Mouse (Mus musculus) cerebellum, adult 9-11 months (tissue): ENCODE data around the gene Gatb.

Source experiments
- DNase-seq: peaks from one replicate; pipeline ENCODE4 v3.0.0; 2022

Gatb gene

DNA sequence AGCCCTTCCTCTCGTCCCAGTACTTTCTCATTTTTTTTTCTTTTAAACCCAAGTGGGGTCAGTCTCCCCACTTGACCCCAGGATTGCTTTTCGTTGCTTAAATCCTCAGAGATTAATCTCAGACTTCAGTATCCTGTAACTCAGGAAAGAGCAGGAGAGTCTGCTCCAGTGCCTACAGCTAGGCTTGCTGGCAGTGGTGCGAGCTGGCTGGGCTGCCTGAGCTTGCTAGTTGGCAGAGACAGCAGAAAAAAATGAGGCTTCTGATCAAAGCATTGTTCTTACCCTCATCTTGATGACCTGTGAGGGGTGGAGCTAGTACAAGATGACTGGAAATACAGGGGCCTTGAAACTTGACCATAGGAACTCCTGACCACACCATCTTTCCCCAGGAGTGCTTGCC lies 20.5 kb downstream of the Gatb start:
- DNase-seq = no peak

DNA sequence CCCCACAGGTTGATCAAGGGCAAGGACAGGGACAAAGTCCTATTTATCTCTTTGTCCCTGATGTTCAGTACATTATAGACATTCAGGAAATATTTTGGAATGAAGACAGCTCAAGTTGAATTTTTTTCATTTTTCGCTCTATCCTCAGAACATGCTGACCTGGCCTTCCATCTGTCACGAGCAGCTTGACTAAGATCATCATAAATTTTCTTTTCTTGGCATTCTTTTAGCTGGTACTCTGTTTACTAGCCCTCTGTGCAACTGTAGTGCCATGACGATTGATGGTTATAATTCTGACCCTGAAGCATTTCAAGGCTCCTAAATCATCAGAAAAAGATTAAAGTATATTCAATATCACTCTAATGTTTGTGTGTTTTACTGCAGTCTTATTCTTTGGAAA lies 25.6 kb downstream of the Gatb start:
- no peak for DNase-seq

DNA sequence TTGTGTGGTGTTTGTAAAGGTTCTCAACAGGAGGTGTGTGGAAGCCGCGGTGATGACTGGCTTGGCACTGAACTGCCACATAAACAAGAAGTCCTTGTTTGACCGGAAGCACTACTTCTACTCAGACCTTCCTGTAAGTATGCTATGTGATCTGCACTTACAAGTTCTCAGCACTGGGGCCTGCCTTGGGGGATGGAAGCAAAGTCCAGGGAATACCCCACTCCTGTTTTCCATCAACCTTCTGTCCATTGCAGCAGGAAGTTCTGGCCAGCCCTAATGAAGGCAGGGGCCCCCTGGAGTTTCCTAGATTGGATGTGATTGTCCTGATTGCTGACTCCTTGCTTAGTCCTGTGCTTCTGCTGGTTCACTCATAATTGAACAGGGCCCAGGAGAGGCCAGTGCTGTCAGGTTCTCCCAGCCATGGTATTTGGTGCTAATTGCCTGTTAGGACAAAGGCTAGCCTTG lies 28.0 kb downstream of the Gatb start:
- peak; percentile 73 for DNase-seq

DNA sequence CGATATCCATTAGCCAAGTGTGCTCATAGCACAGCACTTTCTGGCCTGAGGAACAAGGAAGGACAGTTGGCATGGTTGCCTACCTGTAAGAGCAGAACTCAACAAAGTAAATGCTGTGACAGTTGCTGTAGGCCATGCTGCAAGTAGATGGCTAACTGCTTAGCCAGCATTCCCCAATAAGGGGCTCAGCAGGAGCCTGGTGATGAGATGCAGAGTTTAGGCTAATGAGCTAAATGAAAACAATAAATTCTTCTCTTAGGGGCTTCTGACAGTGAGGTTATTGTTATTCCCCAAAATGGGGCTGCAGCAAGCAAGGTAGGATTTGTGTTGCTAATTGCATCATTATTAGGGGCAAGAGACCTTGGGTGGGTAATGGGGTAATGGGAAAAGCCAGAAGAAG lies 29.9 kb downstream of the Gatb start:
- DNase-seq = no peak

DNA sequence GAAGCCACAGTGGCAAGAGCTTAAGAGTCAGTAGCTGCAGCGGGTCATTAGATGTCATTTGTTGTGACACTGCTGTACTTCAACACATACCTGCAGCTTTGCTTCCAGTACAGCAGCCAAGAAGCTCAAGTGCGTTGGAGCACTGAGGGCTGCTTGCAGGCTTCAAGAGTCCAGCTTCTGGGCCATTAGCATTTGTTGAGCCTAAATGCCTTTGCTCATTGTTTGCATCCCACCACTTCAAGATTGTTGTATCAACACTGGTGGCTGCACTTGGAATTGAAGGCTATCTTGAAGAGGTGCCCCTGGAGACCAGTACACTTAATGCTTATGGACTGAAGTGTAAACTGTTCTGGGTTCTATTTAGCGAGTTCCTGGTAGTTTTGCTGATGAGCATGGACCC lies 33.0 kb downstream of the Gatb start:
- DNase-seq = no peak

DNA sequence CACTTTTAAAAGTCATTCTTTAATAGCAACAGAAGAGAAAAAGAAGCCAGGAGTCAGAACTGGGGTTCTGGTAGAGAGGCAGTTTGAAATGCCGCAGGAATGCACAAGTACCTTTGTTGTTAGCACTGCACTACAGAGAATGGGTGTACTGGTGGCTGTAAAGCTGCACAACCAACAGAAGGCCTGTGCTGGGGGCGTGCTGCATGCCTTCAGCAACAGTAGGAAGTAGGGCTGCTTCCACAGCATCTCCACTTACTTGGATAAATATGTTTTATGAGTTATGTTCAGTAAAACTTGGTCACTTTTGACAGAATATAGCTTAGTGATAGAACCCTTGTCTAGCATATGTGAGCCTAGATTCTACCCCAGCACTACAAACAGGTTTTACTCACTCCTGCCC lies 33.8 kb downstream of the Gatb start:
- DNase-seq = no peak

DNA sequence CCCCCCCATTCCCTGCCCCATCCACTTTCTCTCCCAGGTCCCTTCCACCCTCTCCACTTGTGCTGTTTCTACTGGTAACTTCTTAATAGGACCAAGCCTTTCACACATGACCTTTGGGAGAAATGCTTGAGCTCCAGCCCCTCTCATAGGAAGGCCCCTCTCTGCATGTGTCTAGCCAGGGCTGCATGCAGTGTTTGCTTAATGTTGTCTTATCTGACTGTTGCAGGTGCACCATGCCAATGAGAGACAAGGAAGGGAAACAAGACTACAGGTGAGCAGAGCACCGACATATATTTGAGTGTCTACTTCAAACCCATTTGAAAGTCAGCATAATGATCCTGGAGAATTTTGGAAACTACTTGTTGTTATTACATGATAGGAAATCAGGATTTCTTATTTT lies 42.5 kb downstream of the Gatb start:
- DNase-seq = no peak

DNA sequence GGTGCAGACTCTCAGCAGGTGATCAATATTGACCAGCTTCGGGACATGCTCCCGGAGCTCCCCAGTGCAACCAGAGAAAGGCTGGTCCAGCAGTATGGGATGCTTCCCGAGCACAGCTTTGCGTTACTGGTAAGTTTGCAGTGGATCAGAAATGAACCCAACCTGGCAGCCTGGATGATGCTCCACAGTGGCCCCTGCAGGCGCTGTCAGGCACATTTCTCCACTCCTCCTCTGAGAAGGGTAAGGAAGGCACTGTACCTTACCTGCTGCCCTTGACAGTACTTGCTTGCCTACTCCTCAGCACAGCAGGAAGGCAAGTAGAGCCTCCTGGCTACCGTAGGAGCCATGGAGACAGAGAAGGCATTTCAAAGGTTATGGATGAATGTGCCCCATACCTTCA lies 45.0 kb downstream of the Gatb start:
- peak; percentile 44 for DNase-seq

DNA sequence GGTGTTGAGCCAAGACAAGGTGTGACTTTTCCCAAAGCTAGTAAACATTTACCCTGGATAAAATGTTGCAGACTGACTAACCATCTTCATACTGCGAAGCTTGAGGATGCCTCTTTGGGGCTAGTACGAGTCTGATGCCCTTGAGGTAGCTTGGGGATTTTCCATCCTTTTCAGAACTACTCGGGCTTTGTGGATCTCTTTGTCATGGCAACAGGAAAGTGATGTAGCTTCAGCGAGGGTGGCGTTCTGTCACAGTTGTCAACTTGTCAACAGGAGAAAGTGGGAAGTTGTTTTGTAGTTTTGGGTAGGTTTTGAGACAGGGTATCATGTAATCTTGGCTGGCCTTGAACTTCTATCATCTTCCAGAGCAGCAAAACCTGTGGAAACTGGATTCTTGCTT lies 45.4 kb downstream of the Gatb start:
- DNase-seq = no peak

DNA sequence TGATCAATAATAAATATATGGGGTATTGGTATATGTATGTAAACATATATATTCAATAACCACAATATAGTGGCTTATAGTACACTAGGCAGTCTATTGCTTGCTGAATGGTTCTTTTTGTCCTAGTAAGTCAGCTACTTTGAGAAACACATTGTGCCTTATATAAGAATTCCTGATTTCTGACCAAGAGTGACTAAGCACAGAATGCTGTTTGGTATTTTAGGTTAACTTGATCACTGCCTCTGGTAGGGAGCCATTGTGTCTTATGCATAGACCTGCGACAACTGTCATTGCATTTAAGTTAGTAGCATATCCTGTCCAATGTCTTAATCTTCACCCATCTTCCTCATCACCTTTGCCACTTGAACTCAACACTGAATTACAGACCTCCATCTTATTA lies 45.8 kb downstream of the Gatb start:
- no peak for DNase-seq

DNA sequence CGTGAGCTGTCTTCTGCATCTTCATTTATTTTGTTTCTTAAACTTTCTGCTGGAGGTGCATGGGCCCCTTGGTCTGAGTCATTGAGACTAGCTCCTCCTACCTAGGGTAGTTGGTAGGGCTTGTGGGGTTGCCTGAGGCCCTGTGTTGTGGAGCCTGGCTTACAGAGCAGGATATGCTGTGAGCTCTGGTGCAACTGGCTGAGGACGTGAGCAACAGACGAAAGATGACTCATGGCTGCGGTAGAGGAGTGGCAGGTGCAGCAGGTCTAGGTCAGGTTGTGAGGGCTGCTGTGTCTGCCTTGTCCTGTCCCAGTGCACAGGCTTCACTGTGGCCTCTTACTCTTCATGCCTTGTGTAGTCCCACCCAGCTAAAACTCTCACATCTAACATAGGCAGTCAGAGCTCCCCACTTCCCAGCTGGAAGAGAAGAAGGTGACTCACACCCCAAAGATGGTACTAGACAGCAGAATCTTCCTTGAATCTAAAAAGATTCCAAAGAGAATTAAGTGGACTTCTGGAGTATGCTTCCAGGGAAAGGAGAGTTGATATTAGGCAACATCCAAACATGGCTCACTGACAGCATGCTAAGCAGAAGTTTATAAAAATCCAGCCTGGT lies 56.1 kb downstream of the Gatb start:
- DNase-seq = no peak

DNA sequence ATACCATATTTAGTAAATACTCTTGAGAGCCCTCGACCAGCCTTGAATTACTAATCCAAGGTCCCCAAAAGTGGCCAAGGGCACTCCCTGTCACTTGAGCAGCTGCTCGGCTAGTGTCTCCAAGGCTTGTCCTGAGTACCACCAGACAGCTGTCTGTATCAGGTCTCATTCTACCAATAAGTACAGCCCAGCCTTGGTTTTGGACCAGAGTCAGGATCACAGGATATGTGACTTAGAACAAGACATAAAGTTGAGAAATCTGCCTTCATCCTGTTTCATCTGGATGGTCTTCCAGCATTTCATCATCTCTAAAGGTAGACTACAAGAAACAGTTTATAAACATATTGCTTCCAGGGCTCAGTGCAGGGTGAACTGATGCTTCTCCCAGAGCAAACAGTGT lies 59.8 kb downstream of the Gatb start:
- DNase-seq = no peak

DNA sequence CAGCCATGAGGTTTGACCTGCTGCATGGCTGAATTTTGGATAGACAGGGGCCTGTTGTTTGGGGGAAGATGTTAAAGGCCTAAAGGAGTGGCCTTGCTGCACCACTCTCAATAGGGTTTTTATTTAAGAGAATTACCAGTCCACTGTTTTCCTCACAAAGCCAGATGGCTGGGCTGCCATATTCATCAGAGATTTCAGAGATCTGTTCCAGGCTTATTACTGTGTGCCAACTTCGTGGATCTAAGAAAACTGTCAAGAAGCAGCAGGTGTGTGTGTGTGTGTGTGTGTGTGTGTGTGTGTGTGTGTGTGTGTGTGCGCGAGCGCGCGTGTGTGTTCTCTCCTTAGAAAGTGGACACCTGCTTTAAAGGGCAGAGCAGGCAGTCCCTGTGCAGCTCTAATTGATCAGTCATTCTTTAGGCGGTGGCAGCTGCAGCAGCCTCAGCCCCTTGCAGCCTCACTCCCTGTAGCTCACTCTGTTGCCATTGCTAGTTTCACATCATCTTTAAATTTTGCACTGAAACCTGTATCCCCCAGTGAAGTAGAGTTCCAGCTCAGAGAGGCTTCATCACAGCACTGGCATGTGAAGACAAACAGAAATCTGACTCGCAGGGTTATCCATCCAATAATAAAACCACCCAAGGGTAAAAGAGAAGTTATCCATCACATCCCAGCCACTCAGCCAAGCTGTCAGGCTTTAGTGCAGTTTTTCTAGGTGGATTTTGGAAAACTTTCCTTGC lies 60.6 kb downstream of the Gatb start:
- no peak for DNase-seq

DNA sequence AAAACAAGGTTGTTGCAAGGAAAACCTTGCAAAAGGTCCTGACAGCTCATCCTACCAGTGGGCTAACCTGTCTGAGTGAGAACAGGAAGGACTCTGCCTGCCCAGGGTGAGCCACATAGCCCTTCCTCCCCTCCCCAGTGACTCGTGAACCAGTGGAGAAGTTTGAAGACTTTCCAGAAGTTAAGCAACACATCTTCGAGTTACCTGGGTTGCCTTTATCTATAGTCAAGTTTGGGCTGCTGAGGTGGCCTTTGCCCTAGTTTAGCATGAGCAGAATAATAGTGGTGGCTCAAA lies 61.2 kb downstream of the Gatb start:
- no peak for DNase-seq

DNA sequence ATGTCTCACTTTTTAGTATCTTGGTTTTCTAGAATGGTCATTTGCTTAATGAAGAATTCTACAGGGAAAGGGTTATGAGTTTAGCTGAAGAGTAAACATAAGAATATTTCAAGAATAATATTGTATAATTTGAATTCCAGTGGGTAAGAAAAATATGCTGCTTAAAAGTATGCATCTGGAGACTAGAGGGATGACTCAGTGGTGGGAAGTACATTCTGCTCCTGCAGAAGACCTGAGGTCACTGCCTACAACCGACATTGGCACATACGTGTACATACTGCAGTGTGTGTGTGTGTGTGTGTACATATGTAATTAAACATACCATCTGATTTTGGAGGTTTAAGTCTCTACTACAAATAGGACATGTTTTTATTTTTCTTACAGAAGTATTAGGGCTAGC lies 61.7 kb downstream of the Gatb start:
- no peak for DNase-seq

DNA sequence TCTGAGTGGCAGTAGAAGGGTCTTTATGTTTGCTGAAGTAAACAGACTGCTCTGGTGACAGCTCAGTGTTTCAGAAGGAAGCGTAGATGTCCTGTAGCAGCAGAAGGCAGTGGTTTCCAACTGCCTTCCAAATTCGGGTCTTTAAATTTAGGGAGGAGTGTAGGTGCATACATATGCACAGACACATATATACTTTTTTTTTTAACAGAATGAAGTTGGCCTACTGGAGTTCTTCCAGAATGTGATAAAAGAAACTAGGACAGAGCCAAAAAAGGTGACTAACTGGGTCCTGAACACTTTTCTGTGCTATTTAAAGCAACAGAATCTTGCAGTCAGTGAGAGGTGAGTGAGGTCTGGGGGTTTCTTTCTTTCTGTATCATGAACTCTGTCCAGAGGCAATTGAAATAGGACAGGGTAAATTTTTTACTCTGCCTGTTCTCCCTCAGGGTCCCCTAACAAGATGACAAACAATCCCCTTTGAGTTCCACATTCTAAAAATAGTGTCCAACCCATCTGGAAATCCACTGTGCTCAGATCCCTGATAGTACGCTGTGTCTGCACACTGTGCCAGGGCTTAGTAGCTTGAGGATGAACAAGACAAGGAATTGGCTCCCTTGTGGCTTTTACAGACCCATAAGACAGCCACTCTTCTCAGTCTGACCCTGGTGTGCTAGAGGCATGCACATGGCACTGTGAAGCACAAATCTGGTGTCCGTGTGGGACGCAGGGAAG lies 63.0 kb downstream of the Gatb start:
- DNase-seq = no peak

DNA sequence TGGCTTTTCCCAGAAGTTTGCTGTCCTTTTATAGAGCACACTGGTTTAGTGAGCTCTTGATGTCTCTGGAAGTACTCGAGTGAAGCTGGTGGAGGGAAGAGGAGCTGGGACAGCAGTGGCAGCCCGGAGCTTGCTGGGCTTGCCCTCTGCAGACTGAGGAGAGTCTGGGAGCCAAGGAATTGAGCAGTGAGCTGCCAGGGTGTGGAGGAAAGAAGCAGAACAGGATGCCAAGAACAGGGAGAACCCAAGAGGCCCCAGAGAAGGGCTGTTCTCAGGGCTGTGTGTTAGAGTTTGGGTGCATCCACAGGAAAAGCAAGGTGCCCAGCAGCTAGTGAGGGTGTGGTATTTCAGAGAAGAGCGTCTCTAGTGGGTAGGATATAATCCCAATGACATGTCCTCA lies 67.8 kb downstream of the Gatb start:
- no peak for DNase-seq

DNA sequence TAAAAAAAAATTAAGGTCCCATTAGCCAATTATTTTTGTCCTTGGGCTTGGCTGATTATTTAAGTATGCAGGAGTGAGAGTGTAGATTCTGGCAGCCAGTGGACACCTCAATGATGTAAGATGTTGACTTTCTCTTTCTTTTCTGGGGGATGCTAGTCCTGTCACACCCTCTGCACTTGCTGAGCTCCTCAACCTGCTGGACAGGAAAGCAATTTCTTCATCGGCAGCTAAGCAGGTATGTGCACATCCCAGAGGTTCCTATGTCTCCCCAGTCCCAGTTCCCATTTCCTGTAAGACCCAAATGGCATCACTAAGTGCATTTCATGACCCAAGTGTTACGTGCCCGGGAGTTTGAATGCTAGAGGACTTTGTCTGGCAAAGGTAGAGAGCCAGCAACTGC lies 70.9 kb downstream of the Gatb start:
- DNase-seq = no peak

DNA sequence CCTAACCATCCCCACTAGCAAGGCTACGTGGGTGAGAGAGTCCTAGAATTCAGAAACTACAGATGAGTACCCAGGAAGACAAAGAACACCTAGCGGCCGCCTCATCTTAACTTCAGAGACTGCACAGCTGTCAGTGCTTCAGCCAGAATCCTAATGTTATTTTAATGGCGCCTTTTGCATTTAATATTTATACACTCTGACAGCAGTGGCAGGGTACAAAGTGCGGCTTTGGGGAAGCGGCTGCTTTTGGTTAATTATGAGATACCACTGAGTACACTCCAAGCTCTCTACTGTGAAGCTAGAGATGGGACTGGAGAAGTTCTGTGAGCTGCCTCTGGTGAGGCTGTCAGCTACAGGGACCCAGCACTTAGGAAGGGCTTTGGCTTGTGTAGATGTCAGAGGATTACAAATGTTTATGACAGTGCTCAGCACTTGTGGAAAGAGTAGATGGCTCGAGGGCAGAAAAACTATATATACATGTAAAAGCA lies 71.6 kb downstream of the Gatb start:
- DNase-seq = no peak

DNA sequence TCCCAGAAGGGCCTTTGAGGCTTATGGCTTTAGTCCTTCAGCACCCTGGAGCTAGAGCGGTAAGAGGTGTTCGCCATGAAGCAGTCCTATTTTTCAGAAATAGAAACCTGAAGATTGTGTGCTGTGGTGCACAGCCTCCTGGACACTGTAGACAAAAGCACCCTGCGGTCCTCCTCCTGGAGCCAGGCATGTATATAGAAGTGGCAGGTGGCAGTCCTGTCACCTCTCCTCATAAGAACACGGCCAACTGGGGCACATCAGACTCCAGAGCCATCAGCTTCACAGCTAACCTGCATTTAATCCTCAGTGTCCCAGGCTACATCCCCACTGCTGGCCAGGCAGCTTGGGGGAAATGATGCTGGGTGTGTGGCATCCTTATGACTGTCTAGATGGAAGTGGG lies 75.3 kb downstream of the Gatb start:
- DNase-seq = peak; percentile 87

DNA sequence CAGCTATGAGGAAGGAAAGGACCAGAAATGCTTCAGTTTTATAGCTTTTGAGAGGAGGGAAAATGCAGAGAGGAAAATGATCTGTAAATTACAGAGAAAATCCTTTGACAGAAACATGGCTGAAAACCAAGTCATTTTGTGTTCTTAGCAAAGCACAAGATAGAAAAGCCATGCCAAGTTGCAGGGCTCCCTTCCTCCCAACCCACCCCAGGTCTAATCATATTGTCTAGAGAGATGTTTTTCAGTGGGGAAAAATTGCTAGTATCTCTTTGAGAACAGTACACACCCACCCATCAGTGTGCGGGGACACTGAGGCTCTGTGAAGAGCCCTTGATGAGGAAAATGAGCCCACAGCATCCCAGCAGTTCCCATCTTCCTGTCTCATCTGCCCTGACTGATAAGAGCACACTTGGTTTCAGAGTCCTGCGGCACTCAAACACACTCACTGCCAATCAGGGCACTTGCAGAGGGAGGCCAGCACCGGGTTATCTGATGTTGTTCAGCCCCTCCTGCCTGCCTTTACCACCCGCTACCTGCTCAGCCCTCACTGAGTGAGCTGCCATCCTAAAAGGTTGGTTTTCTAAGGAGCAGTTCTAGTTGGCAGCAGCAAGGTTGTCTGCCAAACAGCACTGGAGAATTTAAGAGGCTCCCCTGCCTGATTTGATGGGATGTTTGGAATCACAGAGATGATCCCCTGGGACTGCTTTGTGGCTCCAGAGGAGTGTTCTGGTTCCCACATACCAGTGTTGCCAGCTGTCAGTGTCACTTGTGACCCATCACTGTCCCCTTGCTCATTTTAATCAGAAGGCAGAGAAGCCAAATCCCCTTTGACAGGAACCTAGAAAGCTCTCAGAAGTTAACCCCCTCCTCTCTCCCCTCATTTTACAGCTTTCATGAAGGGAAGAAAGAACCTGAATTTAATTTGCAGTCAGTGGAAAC lies 79.1 kb downstream of the Gatb start:
- DNase-seq = no peak

DNA sequence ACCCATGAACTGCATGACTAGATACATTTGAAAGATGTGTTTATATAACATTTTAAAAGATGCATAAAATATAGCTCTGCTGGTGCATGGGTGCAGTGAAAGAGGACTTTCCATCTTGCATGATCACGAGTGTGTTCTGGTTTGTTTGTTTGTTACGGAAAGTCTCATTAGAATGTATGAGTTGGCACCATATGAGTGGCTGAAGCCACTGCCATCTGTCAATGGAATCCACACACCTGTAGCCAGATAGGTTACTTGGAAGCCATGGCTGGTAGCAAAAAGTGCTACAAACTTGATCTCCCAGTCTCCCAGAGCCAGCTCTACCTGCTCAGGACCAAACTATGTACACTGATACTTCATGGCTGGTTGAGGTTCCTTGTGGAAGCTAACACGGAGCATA lies 81.6 kb downstream of the Gatb start:
- peak; percentile 48 for DNase-seq

DNA sequence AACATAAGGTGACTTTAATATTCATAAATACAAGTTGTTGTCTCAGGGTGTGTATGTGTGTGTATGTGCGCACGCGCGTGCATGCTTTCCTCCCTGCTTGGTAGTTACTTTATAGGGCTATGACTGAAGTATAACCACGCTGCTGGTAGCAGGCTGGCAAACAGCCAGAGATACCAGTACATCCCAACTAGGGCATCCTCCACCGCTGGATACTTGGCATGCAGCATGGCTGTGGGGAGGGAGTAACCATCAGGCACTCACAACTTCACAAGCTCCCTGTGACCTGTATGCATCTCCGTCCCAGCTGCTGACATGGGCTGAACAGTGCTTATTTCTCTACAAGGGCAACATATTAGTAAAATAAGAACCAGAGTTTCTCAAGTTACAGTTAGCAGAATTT lies 85.8 kb downstream of the Gatb start:
- DNase-seq = peak; percentile 72
